Mouse (Mus musculus) thymus, postnatal 10 days (tissue): ENCODE measurements around the gene Aatf.

Source experiments
- DNase-seq, 2 experiments: peaks; one replicate each; pipeline ENCODE4 v3.0.0; 2021; ENCODE audit warnings: low spot score in 2 of 2

Gene Aatf

DNA sequence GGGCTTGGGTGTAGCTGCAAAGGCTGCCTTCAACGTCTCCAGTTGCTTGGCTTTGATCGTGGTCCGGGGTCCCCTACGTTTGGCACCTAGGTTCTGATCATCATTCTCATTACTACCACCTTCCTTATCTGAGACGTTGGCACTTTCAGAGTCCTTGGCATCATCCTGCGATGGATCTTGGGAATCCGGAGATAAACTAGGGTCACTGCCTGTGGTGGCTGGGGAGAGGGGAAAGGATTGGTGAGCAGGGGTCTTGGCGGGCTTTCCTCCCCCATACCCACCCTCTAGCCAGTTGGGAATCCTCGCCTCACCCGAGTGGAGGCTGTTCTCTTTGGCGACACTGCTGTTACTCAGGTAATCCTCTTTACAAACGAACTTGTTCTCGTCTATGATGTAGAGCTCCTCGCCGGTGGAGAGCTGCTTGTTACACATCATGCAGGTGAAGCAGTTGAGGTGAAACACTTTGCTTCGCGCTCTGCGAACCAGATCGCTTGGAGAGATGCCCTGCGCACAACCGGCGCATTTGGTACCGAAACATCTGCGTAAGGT, 8.5 kb upstream of the Aatf start:
- no peak for DNase-seq

DNA sequence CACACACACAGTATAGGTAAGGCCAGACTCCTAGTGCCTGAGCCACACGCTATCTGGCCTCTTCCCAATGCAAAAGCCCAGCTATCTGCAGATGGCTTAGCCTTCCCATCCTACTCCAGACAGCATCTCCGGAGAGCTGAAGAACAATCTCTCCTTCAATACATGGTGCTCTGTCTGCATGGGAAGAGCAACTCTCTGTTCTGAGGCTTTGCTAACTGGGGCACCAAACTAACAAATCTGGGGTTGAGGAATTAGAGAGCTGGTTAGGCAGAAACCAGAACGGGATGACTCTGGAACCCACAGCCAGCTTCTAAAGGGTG, 7.7 kb upstream of the Aatf start:
- no peak for DNase-seq

DNA sequence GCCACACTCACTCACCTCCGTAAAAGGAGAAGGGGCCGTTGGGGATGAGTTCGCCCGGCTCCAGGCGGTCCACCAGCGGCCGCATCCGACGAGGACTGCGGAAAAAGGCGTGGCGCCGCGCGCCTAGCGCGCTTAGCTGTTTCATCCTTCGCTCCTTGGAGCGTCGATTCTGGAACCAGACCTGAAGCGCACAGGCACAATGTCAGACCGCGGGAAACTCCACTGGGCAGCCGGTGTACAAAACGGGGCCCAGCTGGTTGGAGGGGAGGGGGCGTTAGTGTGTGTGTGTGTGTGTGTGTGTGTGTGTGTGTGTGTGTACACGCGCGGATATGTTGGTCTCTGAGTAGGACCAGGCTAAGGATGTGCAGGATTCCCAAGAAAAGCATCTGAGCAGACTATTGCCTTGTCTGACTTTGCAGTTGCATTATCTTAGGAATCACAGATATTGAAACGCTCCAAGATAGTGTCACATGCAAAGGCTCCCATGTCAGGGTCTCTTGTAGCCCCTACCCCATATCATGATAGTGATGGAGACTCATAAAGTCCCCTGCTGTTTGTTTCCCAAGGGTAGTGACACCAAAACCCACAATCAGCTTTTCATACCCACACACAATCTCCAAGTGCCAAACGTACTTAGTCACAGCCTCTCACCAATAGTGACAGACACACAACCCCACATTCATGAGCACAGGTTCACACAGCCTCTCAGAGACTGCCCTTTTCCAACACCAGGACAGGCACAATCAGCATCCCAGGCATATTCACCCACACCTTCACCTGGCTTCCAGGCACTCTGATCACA, 7.1 kb upstream of the Aatf start:
- no peak for DNase-seq

DNA sequence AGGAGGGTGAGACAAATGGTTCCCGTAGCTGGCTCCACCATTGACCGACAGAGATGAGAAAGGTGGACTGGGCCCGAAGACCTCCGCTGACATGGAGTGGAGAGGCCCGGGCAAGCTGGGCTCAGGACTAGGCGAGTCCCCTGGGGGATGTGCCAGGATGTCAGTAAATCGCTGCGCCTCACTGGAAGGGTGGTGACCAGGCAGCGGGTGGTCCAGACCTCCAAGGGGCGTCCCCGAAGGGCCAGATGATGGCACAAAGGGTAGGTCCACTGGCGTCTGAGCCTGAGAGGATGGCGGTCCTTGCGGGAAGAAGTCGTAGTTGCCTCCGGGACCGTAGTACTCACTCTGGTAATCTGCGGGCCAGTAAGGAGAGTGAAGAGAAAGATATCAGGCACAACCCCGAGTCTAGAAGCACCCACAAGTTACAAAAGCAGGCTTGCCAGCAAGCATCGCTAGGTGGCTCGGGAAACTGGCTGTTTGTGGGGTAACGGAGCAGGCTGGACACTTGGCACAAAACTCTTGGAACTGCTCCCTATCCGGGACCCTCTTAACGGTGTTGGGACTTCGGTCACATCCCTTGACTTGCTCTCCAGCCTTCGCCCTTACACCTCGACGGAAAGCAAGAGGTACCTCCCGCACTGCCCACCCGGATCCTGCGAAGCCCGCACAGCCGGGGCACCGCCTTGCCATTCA, 6.4 kb upstream of the Aatf start:
- DNase-seq, result no peak

DNA sequence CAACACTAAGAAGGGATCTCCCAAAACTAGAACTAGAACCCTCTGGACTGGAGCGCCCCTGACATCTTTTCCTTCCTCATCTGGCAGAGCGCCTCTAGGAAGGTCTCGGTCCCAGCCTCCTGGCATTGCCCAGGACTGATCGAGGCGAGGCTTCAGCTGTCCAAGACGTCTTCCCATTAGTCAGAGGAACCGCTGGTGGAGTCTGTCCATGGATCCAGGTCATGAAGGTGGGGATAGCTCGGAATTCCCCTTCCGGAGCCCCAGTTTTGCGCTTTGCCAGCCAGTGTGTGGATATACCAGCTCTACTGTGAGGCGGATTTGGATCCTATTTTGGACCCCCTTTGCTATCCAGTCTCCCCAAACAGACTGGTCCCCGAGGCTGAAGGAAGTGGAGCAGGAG, 5.7 kb upstream of the Aatf start:
- DNase-seq, result no peak

DNA sequence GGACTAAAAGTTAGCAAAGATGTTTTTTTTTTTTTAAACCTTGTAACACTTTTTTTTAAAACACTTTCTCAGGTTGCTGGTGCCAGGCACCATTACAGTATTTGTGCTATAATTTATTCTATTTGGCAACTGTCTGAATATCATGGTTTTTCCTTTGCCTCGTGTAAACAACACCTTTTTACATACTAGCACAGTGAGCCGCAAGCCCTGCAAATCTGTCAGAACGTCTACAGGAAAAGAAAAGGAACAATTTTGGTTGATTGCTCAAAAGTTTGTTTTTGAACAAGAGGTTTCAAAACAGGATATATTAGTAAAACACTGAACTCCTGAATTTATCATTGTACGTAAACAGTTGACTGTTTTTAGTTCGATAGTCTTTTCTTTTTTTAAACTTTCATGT, 4.9 kb upstream of the Aatf start:
- no peak for DNase-seq

DNA sequence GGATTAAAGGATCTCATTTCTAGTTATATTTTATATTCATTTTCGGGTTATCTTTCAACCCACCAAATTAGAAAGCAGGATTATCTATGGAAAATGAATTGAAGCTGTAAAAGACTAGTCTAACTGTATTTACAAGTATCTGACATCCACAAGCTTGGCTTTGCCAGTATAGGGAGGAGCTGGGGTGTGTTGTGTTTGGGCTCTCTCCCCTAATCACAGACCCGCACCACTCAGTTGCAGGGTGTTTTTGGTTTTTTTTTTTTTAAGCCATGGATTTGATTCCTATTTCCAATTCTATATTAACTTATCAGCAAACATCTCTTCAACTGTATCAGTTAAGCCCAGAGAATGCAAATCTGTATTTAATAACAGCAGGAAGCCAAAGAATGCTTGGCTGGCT, 4.1 kb upstream of the Aatf start:
- no peak for DNase-seq

DNA sequence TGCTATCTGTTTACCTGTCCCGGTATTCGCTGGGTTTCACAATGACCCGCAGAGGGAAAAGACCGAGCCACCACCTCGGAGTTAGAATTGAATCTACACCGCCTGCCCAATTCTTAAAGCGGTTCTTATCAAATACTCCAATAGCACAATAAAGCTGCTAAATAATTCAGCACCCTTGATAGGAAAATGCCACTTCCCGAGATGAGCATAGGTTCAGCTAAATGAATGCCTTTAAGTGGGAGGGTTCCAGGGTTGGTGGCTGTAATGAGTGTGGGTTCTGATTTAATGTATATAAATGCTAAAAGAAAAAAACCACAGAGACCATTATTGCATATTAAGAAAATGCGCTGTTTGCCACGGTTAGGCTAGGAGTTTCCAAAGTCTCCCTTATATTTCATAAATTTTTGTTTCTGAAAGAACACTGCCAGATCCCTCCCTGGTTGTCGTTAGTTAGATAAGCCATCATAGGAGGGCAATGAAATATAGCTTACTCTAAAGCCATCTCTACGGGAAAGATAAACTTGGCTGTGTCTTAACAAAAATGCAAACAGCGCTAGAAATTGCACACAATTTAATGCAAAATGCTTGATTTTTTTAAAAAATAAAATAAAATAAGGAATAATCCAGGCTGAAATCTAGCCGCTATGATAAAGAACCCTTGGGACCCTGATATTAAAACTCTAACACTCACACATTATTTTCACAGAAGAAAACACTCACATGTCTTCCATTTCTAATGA, 3.3 kb upstream of the Aatf start:
- DNase-seq, result no peak

DNA sequence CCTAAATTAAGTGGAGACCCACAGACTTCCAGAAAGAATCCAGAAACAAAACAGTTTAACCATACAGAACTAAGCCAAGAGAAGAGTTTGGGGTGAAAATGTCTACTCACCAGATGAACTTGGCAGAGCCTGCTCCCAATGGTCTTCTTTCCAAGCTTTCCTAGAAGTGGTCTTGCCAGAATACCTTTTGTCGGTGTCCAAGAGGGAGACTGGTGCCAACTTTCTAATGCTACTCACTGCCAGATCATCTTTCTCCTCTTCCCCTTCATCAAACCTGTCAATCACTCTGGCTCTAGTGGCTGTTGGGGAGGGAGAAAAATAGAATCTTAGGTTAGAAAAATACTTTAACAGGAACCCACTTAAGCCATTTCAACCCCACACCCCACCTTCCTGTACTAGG, 1.3 kb downstream of the Aatf start:
- no peak for DNase-seq

DNA sequence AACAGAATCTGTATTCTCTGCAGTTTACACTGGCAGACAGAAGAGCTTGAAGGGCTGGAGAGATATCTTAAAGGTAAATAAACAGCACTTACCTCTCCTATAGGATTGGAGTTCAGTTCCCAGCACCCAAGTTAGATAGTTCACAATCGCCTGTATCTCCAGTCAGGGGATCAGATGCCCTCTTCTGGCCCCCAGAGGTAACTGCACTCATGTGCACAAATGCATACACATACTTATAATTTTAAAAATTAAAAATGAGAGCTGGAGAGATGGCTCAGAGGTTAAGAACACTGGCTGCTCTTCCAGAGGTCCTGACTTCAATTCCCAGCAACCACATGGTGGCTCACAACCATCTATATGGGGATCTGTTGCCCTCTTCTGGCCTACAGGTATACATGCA, 9.0 kb downstream of the Aatf start:
- no peak for DNase-seq

DNA sequence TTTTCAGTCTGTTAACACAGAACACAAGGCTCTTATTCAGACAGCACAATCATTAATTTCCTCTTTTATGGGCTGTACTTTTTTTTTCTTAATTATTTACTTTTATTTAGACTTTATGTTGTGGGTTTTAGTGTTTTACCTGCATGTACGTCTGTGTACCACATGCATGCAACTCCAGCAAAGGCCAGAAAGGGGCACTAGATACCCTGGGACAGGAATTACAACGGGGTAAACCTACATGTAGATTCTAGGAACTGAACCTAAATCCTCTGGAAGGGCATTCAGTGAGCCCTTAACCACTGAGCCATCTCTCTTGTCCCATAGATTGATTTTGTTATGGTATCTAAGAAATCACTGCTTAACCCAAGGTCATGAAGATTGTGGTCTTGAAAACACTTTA, 15.4 kb downstream of the Aatf start:
- no peak for DNase-seq

DNA sequence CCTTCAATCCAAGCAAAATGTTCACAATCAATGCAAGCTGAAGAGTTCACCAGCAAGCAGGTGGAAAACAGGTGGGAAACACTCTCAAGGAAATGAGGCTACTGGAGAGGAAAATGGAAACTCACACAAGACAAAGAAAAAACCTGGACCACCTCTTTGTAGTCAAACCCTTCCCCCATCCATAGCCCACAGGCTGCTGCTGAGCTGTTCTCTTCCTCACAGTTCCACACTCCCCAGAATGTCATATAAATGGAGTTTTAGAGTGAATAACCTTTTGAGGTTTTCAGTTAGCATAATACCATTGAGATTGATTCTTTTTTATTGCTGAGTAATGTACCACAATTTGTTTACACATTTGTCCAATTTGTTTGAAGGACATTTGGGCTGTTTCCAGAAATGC, 16.4 kb downstream of the Aatf start:
- no peak for DNase-seq

DNA sequence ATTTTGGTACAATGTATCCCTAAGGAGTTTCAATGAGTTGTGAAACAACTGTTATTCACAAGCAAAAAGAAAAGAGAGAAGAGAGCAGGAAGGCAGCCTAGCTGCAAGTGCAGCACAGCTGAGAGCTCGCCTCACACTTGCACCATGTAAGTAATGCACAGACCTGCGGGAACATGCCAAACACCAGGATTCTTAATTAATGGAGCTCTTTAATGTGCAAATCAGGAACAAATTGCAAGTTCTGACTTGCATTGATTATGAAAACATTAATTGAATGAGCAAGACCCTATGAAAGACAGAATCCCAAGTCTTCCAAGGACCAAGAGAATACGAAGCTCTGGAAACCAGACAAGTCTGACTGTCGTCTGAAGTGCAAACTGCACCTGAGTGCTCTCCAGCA, 17.5 kb downstream of the Aatf start:
- DNase-seq, result no peak

DNA sequence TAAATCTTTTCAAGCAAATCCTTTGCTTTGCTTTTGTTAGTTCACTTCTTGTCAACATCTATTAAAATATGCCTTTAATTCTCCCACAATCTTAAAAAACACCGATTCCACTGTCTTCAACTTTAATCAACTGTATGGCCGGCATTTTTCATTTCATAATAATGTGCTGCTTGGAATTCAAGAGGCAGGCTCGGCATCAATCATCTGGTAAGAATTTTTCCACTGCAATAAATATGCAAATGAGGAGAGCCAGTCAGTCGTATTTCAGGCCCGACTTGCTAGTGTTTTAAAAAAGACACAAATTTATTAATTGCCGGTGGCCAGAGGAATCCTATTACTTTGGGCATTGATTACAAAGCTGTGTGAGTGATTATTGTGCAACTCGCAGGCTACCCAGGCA, 31.7 kb downstream of the Aatf start:
- no peak for DNase-seq

DNA sequence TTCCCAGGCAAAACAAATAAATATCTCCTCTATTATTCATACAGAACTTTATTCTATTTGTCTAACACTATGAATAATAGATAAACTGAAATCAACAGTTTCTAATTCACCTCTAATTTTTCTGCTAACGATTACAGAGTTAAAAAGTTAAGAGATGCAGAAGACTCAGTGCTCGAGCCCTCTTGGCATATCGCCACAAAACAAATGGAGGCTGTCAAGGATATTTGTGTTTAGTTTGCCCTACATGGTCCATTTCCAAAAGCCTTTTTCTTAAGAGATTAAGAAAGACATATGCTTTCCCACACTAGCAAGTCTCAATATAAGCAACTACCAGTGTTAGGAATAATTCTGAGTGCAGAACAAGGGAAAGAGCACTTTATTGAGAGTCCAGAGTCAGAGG, 32.9 kb downstream of the Aatf start:
- no peak for DNase-seq

DNA sequence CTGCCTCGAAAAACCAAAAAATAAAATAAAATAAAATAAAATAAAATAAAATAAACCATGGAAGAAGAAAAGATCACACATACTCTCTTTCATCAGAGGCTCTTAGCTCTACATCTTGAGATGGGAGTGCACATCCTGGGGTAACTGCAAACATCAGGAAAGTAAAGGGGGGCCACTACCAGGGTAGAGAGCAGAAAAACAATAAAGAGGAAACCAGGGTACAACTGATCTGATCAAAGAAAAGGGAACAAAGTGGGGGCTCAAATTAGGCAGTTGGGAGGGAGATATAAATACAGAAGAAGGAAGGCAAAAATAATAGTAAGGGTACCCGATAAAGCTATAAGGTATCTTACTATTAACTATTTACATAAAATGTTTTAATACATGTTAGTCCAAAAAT, 36.7 kb downstream of the Aatf start:
- DNase-seq, result no peak

DNA sequence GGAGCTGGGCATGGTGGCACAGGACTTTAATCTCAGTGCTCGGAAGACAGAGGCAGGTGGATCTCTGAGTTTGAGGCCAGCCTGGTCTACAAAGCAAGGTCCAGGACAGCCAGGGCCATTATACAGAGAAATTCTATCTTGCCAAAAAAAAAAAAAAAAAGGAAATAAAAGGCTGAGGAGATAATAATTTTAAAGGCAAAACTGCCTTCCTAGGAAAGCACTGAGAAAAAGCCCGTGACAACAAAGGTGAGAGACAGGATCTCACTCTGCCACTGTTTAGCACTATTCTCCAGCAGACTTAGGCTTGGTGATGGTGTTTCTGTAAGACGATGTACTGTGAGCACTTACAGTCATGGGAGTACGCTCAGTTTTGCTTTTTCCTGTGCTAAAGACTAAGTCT, 37.3 kb downstream of the Aatf start:
- DNase-seq, result no peak

DNA sequence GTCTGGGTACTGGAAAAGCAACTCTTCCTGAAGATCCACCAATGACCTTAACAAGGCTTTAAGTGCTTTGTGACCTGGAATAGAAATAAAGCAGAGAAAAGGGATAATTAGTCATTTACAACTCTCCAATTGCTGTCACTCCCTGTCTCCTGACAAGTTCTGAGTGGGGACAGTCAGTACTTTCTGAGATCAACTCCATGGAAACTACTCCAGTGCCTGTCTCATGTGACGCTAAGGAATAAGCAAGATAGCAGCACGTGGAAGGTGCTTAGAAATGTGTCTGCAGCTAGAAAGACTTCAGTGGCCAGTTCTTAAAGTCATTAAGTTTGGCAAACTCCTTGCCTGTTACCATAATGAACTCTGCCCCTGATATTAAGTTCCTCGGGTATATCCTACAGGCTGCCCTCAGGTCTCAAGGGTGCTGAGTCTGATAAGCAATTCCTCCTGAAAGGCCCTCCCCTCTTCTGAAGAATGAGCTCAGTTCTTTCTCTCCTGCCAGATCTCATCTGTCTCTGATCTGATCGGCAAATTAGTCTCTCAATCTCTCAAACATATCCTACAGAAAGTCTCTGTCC, 40.1 kb downstream of the Aatf start:
- no peak for DNase-seq

DNA sequence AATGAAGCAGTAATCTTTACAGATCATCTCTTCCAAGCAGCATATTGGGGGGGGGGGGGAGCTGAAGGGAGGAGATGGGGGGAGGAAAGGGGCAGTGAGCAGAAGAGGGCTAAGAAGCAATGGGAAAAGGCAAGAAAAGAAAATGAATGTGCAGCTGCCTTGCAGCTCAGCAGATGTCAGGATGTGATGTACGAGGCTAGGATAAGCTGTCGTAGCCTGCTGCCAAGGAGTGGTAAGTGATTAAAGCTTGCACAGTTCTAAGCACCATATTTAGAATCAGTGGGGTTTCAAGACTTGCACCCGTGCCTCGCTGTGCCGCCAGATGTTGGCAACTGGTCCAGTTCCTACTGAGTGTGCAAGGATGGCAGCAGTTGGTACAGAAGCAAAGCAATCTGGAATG, 48.8 kb downstream of the Aatf start:
- no peak for DNase-seq

DNA sequence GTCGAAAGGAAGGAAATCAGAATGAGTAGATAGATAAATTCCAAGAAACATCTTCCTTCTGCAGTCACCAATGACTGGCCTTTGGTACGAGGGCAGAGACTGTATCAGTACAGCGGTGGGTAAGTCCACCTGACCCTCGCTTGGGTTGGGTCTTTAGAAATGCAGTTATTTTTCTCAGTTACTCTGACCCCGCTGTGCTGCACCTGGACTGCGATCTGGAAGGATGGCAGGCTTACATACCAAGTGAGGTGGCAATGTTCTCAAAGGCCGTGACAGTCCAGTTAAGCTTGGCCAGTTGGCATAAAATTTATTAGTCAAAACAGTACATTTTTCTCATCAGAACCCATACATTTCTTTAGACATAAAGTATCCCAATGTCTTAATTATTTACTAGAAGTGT, 59.4 kb downstream of the Aatf start:
- DNase-seq, result no peak

DNA sequence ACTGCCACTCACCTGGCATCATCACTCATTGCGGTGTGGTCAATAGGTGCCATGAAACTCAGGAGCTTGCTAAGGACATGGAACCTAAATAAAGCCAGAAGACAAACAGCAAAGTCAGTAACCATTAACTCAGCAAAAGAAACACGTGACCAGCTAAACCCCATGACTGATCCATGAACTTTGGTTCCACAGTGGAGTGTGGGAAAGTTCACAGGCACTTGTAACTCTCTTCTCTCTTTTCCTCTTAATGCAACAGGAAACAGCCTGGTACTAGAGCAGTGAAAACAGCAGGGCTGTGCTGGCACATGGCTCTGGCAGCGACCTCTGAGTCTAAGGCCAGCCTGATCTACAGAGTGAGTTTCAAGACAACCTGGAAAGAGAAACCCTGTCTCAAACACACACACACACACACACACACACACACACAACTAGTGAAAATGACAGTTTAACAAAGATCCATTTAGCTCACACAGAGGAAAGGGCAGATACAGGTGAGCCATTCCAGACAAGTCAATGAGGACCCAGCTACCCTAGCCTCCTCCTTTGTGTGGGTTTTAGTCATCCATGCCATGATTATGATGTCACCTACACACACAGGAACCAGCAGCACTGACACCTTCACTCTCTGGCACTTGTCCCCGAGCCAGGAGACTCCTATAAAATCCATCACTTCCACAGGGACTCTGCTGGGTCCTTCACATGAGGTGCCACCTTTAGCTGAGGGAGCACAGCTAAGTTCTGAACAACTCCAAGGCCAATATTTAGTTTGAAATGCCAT, 70.6 kb downstream of the Aatf start:
- DNase-seq, result no peak

DNA sequence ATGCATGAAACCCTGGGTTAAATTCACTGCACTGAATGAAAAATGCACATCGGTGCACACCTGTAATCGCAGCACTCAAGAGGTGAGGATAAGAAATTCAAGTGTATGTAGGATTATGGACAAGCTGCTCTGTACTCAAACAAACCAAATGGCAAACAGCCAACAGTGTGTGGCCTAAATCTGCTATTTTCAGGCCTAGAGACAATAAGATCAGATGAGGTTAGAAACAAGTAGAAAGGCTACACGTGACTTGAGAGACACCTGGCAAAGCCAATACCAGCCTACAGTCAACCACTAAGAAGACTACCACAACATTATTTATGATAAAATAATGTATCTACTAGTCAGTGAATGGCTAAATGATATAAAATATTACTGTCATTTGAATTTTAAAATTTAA, 72.9 kb downstream of the Aatf start:
- no peak for DNase-seq
